Mouse (Mus musculus): ENCODE measurements at regions not wholly inside any gene's neighbourhood (a gene's known extent, or its start where the extent isn't known, plus 50 kb on each side); places are given as distances from the start of the nearest gene placed in this dataset.

DNA sequence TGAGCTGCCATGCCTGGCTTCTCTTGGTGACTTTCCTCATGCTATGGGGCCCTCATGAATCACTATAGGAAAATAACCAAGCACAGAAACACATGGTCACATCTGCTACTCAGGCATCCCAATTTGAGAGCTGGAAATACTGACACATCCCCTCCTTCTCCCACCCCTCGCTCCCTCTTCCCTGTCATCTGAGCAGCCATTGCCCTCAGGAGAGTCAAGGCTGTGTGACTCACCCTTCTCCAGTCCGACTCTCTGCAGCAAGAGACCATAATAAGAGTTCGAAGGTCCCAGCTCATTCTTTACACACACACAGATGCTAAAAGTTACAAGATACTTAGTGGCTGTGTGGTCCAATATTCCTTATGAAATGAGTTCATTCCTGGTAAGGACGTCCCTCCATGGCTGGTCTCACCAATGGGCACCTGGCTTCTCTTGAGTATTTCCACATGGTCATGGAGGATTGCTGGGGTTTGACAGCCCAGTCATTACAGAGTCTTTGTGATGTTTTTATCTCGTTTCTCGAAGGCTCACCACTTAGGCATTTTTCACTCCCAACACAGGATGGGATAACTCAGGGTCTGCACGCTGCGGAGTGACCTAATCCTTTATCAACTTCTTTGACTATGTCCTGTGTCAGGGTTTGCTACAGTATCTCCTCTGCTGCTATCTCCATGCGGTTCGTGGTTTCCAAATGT lies 74.8 kb upstream of the Lnx1 start:
- in situ Hi-C loops (cut with MboI; ENCODE audit: low sequenced_read_pairs) = loop anchor here (25.0 kb wide), 1 partner anchor 385 kb away; the partner anchor contains the start of gene Pdgfra

DNA sequence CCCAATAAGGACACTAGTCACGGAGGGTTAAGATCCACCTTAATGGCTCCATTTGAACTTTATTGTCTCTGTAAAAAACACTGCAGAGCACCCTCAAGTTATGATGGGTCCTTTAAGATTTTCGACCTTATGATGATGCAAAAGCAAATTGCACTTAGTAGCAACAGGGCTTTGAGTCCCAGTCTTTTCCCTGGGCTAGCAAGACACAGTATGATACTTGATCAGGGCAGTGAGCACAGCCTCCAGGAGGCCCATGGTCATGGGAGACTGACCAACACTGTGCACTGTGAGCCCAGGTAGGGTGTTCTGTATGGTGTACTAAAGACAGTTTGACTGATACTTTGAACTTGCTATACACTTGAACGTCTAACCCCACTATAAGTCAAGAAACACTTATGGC lies 73.4 kb upstream of the Lnx1 start:
- in situ Hi-C loops (cut with MboI; ENCODE audit: low sequenced_read_pairs) = loop anchor here (25.0 kb wide), 1 partner anchor 386 kb away; the partner anchor contains the start of gene Pdgfra

DNA sequence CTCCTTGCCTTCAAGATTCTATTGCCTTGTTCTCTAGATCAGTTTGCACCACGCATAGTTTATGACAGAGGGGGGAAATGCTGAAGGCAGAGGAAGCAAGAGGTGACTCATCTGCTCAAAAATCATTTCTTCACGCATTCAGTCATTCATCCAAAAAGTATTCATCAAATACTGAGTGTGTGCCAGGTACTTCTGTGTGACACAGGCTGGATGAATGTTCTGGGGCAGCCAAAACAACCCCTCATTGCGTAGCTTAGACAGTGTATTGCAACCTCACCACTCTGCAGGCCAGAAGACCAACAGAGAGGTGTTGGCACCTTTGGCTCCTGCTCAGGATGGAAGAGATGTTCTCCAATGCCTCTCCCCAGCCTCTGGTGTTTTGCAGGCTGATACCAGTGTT lies 72.9 kb upstream of the Lnx1 start:
- in situ Hi-C loops (cut with MboI; ENCODE audit: low sequenced_read_pairs) = loop anchor here (25.0 kb wide), 1 partner anchor 387 kb away; the partner anchor contains the start of gene Pdgfra

DNA sequence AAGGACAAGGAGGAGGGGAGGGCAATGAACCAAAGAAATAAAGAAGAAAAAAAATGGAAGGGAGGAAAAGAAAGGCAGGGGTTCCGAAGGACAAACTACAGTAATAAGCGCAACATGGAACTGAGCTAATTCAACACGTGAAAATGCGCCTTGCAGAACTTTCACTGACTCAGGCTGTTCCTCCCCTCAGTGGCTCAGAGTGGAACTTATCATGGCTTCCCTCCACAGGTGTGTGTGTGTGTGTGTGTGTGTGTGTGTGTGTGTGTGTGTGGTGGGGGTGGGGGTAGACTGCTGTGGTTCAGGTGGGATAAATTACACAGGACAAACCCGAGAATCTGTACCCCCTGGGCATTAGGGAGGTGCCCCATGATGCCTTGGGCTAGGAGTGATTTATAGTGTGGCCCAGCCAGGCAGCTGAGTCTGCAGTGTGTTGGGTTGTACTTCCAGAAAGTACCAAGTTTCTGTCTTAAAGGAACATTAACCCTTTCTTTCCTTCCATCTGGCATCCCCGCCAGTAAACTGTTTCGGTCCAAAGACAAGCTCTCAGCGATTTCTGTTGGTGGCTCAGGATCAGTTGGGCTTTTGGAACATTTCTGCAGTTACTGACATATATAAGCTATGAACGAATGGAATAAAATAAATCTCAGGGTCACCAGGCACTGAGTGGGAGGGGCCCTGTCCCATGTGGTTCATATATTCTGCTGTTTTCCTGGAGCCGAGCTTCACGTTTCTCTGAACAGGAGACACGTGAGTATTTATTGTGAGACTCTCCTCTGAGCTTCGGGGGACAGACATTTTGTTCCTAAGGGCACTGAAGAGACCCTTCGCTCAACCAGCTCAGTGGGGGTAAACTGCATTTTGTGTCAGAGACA lies 71.1 kb upstream of the Lnx1 start:
- in situ Hi-C loops (cut with MboI; ENCODE audit: low sequenced_read_pairs) = no loop called here

DNA sequence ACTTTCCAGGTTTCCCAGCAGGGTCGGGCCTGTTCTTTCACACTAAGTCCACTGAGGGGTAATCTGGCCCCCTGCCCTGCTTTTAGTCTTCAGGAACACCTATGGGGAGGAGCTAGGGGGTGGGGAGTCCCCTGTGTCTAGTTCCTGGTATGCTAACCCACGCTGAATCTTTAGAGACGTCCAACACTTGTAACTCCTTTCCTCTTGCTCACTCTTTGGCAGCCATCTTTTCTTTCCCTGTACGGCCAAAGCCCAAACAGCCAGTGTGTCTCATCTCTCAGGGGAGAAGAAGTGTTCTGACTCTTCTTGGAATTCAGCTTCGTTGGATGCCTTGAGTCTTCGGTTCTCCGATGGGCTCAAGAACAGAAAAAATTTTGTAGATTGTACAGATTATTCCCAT lies 68.4 kb upstream of the Lnx1 start:
- in situ Hi-C loops (cut with MboI; ENCODE audit: low sequenced_read_pairs) = no loop called here

DNA sequence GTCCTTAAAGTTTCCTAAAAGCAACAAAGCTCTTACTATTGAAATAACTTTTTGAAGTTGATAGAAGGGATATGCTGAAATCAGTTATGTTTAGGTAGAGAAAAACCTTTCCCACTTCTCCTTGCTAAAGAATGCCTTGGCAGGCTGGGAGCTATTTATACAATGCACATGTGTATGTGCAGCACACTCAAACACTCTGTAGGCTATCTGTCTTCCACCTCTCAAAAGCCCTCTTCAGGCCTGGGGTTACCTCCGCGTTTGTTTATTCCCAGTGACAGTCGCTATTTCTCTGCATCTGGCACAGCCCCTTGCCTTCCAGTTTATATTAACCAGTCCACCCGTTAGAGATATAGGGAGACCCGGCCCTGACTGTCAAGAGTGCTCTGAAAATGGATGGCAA lies 66.3 kb upstream of the Lnx1 start:
- in situ Hi-C loops (cut with MboI; ENCODE audit: low sequenced_read_pairs) = no loop called here

DNA sequence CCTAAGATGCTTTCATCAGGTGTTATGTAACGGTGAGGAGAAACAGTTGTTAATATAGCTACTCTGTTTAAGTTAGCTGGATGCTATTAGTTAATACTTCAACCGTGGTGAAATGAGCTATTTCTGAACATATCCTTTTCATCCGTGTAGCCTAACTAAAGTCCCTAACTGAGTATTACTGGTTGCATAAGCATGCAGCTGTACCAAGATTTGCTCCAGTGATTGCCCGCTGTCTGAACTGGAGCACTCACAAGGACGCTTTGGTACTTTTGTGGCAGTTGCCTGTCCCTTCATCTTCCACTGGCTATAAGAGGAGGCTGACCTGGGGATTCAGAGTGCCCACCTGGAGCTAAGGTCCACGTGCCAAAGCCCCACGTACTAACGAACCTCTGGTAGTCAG lies 65.3 kb upstream of the Lnx1 start:
- in situ Hi-C loops (cut with MboI; ENCODE audit: low sequenced_read_pairs) = no loop called here

DNA sequence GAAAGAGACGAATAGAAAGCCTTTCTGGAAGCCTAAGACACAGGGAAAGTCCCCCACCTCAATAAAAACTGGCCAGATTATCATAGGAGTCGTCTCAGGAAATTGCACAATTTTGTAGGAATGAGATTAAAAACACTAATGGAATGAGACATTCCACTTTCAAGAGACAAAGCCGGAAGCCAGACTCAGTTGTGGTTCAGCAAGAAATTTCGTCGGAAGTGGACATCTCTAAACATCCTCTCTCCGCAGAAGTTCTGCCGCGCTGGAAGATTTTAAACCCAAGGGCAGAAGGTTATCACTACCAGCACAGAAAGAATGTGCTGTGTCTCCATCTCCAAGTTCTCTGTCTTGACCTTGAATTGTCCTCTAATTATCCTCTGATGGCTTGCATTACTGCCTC lies 63.5 kb upstream of the Lnx1 start:
- in situ Hi-C loops (cut with MboI; ENCODE audit: low sequenced_read_pairs) = no loop called here

DNA sequence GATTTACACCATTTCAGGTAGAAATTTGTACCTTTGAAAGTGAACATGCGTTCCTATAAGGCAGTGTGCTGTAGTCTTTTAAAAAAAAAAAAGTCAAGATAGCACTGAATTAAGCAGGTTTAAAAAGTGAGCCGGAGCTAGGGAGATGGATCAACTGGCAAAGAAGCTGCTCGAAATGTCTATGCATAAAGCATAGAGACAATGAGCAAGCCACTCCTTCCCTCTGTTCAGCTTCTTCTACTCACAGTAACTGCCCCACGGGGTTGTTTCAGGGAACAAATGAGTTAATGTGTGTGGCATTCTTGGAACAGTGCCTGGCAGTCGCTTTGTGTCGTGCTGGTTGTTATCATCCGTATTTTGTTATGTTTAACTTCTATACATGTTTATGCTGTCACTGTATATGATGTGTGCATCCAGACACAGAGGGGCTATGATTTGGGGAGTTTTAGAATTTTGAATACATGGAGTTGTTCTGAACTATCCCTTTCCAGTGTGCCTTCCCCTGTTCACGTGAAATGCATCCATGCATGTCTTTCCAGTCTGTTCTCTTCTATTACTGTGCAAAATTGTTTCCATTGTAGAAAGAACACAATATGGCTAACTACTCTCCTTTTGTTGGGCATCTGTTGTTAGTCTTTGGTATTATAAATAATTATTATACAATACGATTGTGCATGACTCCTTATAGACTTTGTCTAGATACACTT lies 62.5 kb upstream of the Lnx1 start:
- in situ Hi-C loops (cut with MboI; ENCODE audit: low sequenced_read_pairs) = no loop called here

DNA sequence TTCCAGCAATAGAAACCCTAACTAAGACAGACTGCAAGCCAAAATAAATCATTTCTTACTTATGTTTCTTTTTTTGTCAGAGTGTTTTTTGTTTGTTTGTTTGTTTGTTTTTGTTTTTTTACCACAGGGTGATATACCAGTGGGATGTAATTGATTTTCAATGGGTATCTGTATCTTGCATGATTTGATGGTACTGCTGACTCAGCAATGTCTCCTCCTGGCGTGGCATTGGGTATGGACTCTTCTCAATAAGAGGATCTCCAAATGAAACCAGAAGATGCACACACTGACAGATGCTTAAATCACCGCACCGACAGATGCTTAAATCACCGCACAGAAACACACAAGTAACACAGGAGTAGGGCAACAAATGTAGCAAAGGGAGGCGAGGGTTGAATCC lies 54.8 kb upstream of the Lnx1 start:
- in situ Hi-C loops (cut with MboI; ENCODE audit: low sequenced_read_pairs) = no loop called here

DNA sequence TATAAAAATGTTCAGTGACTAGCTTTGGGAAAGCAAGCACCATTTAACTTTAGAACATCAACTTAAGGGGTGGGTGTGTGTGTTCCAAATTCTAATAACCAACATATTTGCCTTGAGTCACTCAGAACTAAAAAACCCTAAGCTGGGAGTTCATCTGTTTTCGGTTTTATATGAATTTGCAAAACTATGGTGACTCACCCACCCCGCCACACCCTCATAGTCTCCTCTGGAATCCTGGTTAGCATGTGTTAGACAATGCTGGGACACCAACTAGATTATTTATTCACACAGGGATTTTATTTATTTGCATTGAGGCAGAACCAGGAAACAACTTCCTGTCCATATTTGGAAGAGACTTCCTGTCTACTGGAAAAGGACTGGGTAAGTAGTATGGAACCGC lies 50.2 kb upstream of the Lnx1 start:
- in situ Hi-C loops (cut with MboI; ENCODE audit: low sequenced_read_pairs) = no loop called here

All from CH12F3 (cell line).